Mouse (Mus musculus) retina, adult 2 months (tissue): ENCODE data around the gene Prkag2.

Experiments used
- DNase-seq: peaks from one replicate; pipeline ENCODE4 v3.0.0-alpha.2; 2012; ENCODE audit warnings: low read depth, low spot score

Prkag2 gene

GRCm38 (mm10) chr5:24995576-24996100 lies 104.8 kb downstream of the Prkag2 start:
- DNase-seq = no peak

- DNase-seq = no peak
Observed at GRCm38 (mm10) chr5:24993190-24993589, 107.3 kb downstream of the Prkag2 start.

DNA sequence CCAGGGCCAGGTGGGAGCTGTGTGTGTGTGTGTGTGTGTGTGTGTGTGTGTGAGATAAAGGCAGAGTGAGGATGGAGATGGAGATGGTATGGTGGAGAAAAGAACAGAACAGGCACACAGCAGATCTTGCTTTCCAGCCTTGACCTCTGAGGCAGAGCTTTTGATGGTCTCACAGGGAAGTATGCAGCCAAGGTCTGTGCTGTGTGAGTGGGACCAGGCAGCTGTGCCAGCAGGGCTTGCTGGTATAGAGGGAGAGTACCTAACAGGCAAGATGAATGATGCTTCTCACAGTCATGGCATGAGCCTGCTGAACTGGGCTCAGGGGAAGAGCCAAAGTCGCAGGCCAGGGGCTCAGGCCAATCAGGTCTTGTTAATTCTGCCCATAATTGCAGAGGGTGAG lies 108.9 kb downstream of the Prkag2 start:
- DNase-seq = no peak

GRCm38 (mm10) chr5:24990460-24990859 lies 110.0 kb downstream of the Prkag2 start:
- no peak for DNase-seq

DNA sequence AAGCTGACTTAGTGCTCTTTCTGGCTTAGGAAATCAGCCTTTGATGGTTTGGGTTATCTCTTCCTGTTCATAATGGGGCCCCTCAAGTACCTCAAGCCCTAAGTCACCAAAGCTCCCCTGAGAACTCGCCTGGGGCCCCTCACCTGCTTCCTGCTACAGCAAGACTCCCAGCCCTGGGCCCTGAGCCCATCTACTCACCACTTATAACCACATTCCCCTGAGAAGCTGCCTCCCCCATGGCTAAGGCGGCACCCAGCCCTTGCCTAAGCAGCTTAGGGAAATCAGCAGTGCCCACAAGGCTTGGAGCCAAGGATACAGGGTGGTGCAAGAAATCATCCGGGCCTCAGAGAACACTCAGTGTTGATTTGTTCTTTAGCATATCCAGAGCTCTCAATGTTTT lies 110.8 kb downstream of the Prkag2 start:
- DNase-seq = no peak

GRCm38 (mm10) chr5:24986956-24987355 lies 113.5 kb downstream of the Prkag2 start:
- DNase-seq = no peak

DNA sequence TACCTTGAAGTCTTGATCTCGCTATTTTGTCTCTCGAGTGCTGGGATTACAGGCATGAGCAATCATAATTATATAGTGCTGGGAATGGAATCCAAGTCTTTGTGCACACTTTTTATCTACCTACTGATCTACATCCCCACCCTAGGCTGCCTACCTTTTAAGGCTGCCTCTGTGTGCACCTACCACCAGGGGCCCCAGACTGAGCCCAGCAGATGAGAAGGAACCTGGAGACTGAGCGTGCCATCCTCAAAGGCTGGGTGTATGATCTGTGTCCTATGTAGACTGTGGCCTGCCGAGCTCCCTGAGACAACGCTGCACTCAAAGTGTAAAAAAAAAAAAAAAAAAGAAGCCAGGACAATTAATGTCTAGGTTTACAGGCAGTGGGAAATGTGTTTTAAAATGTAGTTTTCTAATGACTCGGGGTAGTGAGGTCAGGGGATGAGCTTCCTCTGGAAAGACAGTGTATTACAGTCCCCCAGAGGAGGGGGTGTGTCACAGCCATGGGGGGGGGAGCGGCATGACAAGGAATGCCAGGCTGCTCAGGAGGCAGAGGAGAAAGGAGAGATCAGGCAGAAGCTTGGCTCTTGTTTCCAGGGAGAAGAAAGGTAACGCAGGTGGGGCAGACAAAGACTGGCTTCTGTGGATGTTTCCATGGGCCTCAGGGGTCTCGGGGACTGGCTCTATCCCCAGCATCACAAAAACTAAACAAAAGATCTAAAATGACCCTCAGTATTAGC lies 114.1 kb downstream of the Prkag2 start:
- DNase-seq = no peak

GRCm38 (mm10) chr5:24985434-24986176 lies 114.8 kb downstream of the Prkag2 start:
- DNase-seq = no peak

- no peak for DNase-seq
Observed at GRCm38 (mm10) chr5:24984157-24984556, 116.3 kb downstream of the Prkag2 start.

DNA sequence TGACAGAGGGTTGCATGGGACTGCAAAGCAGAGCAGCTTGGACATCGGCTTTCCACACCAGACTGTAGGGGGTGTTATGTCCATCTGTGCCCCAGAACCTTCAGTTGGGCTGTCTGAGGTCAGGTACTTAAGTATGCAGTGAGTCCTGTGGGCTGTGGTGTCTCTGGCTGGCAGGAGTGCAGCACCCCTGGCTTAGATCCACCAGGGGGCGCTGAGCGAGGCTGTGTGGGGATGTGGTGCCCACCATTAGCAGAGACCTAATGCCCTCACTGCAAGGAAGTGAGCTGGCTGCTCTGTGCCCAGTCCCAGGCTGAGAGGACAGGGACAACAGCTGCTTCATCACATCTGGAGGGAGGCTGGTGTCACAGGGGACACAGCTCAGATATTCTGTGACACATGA lies 116.9 kb downstream of the Prkag2 start:
- no peak for DNase-seq

GRCm38 (mm10) chr5:24982258-24982657 lies 118.2 kb downstream of the Prkag2 start:
- DNase-seq = no peak

GRCm38 (mm10) chr5:24981765-24982164 lies 118.7 kb downstream of the Prkag2 start:
- DNase-seq = no peak

DNA sequence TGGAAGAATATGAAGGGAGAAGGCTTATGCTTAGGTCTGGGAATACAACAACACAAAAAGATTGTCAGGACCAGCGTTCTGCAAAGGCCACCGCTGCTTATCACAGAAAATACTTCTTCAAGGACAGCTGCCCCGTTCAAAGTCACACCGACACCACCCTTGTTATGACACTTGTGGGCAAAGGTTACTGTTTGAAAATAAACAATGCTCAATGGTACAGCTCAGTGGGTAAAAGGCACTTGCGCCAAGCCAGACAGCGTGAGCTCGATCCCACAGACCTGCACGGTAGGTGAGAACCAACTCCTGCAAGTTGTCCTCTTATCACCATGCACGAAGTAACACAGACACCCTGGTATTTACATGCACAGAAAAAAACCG lies 120.5 kb downstream of the Prkag2 start:
- DNase-seq = no peak

- DNase-seq = no peak
Observed at GRCm38 (mm10) chr5:24979312-24979967, 121.0 kb downstream of the Prkag2 start.

GRCm38 (mm10) chr5:24976907-24977306 lies 123.5 kb downstream of the Prkag2 start:
- DNase-seq = no peak

GRCm38 (mm10) chr5:24976236-24976635 lies 124.2 kb downstream of the Prkag2 start:
- no peak for DNase-seq

DNA sequence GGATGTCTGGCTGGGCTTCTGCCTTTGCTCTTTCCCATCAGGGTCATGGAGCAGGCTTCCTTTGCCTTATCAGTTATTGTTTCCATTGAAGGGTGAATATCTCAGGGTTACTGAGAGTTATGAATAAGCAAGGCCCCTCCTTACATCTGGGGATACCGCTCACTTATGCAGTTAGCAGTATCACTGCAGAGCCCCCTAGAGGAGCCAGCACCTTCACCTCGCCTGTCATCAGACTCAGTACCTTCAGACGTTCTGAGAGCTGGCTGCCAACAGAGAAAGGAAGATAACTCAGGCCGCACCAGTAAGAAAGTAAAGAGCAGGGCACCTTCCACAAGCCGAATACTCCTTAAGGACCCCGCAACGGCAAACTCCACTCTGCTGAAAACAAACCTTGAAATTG lies 125.3 kb downstream of the Prkag2 start:
- no peak for DNase-seq

DNA sequence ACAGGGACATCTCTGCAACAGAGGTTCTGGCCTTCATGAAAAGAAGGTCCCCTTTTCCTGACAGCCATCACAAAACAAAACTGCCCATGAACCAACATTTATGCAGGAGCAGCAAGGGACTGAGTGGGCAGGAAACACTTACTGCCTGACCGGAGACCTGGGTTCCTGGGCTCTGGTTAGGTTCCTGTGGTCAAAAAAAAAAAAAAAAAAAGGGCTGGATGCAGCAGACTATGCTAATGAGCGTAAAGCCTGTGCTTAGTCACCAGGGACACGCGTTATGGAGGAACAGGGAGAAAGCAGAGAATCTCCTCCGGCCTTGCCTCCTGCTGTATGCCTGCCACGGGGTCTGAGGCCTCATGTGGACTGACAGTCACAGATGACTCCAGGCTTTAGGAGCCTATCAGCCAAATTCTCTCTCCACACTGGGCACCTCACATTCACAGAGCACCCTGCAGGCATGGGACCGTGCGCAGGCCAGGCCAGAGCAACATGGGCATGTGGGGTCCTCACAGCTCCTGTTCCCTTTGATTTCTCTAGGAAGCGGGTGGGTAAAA lies 126.7 kb downstream of the Prkag2 start:
- no peak for DNase-seq

- no peak for DNase-seq
Observed at GRCm38 (mm10) chr5:24973228-24973627, 127.2 kb downstream of the Prkag2 start.

- DNase-seq = no peak
Observed at GRCm38 (mm10) chr5:24970552-24971275, 129.7 kb downstream of the Prkag2 start.

- DNase-seq = peak; percentile 28
Observed at GRCm38 (mm10) chr5:24969241-24969880, 131.1 kb downstream of the Prkag2 start.
